Mouse (Mus musculus) T-helper 17 cell (primary cell): Measurements from ENCODE around the gene Nr1h4.
"Not testable (repeated sequence)": the region's sequence is repeated elsewhere in the genome, so short reads cannot be mapped to it uniquely, and the experiment has no call there.

Experiments used
- in situ Hi-C, 2 experiments: fragments of 300-600 bp; cut with MboI, MseI; formaldehyde crosslinking; loops; 1 replicate in 1 of 2; 2 replicates in 1 of 2; pipeline ENCODE4 v1.15.1; 2025; ENCODE audit warnings: high pct_unique_total_duplicates in 2 of 2

Nr1h4 gene

DNA sequence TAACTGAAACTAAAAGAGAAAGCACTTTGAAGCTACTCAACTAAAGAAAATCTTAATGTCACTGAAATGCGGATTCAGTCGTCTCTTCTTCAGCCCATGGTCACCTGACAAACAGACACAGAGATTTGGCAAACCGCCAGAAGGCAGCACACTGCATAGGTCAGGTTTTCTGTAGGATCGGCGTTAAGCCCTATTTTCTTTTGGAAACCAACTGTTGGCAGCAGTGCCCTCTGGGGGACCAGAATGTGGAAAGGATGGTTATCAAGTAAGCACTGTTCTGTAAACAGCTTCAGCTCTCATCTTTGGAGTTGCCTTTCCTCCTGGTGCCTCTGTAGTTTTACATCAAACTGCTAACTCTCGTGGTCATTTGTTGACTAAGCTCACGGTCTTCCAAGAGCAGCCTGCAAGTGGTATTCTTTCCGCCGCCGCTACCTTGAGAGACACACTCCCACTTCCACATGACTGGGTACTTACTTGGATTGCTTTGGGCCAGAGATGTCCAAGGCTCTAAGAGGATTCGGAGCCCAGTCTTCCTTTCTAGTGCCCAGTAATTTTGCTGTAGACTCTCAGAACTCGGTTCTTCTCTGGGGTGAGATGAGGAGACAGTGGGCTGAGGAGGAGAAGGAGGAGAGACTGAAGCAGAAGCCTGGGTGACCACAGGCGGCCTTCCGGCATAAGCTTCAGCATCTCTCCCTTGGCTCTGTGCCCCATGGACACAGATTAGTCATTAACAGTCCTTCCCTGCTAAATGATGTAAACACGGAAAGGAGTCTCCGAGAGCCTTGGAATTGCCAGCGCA lies at the start of gene Nr1h4:
Gene Nr1h4 (minus strand): TSS at position 657 of the 799 bp plus-strand sequence.
- in situ Hi-C loops: no loop called here

- in situ Hi-C loops: no loop called here
Observed at GRCm38 (mm10) chr10:89578801-89579200, 45.4 kb upstream of the Nr1h4 start.

DNA sequence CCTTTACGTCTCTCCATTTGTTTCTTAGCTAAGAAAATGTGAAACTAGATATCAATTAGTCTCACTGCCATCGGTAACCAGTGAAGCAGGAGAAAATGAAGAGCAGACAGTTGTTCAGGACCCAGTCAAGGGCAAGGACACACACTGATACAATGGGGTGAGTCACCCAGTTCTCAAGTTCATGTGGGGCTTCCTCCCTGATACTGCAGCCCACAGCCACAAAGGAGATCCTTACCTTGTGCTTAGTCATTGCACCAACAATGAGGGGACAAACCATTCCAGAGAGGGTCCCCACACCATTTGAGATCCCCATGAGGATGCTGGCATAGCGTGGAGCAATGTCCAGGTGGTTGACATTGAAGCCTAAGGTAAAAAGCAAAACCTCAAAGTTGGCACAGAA lies 44.3 kb upstream of the Nr1h4 start:
- in situ Hi-C loops: no loop called here

DNA sequence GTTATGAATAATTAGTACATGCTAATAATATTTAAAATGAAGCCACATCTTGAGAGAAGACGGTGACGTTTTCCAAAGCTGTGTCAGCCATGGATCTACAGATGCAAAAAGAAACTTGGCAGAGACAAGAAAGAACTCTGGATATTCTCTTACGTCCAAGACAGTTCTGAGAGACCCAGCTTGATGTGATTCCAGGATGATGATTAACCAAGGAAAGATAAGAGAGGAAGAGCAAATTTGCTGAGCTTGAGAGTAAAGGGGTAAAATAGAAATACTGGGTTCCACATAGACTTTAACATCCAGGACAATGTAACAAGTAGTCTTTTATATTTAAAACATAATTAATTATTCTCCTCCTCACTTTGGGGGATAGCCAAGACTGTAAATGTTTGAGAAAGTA lies 40.0 kb upstream of the Nr1h4 start:
- in situ Hi-C loops: no loop called here

DNA sequence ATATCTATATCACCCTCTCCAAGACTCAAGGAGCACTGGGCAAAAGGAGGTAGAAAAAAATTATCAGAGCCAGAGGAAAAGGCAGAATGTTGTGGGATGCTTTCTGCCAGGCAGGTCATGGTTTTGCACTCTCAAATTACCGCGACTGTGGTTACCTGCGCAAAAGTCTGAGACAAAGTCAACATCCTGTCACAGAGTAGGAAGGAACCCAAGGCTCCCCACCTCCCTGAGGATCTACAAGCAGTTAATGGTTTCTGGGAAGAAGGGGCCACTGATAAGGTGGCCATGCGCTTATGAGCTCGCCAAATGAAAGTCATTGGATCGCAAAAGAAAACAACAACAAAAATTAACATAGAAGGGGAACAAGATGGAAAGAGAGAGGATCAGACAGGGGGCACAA lies 39.6 kb upstream of the Nr1h4 start:
- in situ Hi-C loops: no loop called here

- in situ Hi-C loops: no loop called here
Observed at GRCm38 (mm10) chr10:89567391-89567790, 34.0 kb upstream of the Nr1h4 start.

- in situ Hi-C loops: no loop called here
Observed at GRCm38 (mm10) chr10:89565301-89566022, 32.1 kb upstream of the Nr1h4 start.

GRCm38 (mm10) chr10:89562113-89562512 lies 28.7 kb upstream of the Nr1h4 start:
- in situ Hi-C loops: no loop called here

GRCm38 (mm10) chr10:89559351-89559750 lies 26.0 kb upstream of the Nr1h4 start:
- in situ Hi-C loops: no loop called here

DNA sequence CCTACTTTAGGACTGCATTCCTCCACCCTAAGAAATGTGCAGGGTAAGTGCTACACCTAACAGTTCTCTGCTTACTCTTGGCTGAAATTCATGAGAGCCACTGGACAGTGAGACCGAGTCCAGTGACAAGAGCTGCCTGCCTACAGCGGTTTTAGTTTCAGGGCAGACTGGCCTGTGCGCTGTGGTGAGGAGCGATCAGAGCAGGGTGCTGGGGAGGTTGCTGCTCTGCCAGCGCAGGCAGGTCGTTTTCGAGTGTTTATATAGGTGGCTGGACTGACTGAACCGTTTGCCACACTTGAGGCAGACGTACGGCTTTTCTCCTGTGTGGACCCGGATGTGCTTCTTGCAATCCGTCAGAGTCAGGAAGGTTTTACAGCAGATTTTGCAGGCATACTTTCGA lies 21.5 kb upstream of the Nr1h4 start:
- in situ Hi-C loops: not testable (repeated sequence)

DNA sequence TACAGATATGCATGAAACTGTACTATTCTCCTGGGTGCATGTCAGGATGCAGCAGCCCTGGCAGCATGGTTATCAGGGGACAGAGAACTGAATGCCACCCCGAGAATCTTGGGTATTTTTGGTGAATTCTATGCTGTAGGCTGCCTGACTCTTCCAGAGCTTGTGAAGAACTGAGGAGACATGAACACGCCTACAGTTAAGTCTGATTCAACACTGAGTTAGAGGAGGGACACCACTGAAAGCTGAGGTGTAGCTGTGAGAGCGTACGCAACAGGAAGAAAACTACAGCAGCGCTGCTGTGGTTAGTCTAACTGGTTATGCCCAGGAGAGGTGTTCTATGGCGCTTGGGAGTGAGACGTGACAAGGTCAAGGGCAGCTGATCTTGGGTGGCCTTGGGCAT lies 20.5 kb upstream of the Nr1h4 start:
- in situ Hi-C loops: not testable (repeated sequence)

DNA sequence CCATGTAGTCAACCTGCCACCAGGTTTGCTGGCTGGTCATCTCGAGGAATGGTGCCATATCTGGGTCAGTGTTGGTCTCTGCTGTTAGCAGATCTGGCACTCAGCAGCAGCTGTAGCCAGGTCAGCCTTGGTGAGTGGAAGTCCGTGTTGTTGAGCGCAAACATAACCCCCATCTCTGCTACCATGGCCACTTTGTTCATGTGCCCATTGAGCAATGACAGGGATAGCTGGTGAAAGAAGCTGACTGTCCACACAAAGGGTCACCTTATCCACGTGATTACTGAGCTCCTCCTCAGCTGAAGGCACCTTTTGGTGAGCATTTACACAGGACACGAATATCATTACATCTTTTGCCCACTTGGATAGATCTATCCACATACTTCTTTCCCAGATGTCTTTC lies 19.6 kb upstream of the Nr1h4 start:
- in situ Hi-C loops: no loop called here

- in situ Hi-C loops: no loop called here
Observed at GRCm38 (mm10) chr10:89551657-89552056, 18.3 kb upstream of the Nr1h4 start.

DNA sequence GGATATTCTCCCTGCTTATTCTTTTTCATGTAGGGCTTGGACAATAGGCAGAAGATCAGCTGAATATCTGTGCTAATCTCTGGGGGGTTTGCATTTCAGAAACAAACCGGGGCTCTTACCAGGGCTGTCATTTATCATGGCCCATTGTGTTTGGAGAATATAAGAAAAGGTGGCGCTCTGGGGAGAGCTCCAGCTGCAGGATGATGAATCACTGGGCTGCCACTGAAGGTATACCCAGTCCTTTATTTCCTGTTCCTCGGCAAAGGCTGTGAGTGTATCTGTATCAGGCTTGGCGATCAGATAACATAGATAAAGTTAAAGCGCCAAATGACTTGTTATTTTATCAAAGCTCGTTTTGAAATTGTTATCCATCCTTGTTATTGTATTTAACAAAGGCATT lies 14.6 kb upstream of the Nr1h4 start:
- in situ Hi-C loops: loop anchor here in 1 of 2 experiments (10.0 kb wide), 1 partner anchor 1057 kb away; no protein-coding TSS in a partner anchor

DNA sequence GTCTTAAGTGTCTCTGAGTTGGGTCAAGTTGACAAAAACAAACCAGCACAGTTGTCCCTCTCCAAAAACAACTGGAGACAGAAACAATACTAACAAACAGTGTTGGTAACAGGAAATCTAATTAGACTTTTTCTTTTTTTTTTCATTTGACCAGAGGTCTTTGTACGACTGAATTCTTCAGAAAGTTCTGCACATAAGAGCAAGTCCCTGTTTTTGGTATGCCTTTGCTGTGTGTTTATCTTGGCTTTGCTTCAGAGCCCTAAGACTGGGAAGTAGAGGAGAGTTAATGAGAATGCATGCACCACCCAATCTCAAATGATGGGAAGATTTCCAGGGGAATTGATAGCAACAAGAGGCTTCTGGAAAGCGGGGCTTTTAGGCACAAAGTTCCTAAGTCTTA lies 13.6 kb upstream of the Nr1h4 start:
- in situ Hi-C loops: loop anchor here in 1 of 2 experiments (10.0 kb wide), 1 partner anchor 1058 kb away; no protein-coding TSS in a partner anchor

DNA sequence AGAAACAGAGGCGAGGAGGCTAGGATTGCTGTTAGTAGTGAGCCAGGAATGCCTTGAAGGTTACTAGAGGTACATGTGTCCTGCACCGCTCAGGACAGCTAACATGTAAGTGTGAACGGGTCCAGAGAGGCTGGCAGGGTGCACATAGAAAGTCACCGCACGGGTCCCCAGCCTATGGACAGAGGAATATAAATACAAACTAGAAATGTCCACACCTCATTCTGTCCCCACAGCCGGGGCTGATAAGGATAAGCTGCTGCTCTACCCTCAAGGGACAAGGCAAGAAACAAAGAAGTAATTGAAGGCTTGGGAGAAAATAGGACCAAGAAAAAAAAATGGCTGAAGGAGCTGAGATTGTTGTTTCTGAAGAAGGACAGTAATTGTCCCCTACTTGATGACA lies 10.5 kb upstream of the Nr1h4 start:
- in situ Hi-C loops: loop anchor here in 1 of 2 experiments (10.0 kb wide), 1 partner anchor 1061 kb away; no protein-coding TSS in a partner anchor

- in situ Hi-C loops: loop anchor here in 1 of 2 experiments (10.0 kb wide), 1 partner anchor 1062 kb away; no protein-coding TSS in a partner anchor
Observed at GRCm38 (mm10) chr10:89542321-89542720, 8.9 kb upstream of the Nr1h4 start.

DNA sequence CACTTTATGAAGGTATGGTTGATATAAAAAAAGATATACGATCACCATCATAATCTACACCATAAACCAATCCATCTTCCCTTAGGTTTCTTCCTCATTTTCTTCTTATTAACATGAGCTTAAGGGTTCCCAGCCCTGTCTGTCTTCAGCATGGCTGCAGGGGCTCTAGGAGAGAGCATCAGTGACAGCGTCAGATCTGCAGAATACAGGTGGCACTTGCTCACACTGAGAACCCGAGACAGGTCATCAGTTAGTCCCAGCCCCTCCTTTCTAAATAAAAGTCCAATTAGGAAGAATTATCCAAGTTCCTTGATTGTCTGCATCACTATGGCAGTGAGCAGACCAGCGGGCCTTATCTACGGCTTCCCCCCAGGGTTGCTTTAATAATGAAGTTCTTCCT lies 934 bp downstream of the Nr1h4 start:
- in situ Hi-C loops: no loop called here

DNA sequence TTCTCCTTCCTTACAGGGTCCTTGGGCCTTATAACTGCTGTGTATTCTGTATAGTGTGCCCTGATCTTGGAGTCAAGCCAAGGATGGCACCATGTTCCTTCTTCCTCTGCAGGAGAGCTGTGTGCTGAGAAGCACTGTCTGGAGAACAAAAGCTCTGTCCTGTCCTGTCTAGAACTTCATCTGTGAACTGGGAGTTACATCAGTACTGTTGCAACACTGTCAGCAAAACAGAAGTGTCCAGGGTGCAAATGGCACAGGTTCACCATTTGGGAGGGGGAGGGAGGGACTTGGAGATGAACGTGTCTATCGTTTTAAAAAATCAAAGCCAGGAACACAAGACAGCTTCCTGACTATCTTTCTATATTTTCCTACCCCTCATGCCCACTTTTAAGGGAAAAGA lies 1.4 kb downstream of the Nr1h4 start:
- in situ Hi-C loops: no loop called here

GRCm38 (mm10) chr10:89531194-89531634 lies 2.2 kb downstream of the Nr1h4 start:
- in situ Hi-C loops: no loop called here

DNA sequence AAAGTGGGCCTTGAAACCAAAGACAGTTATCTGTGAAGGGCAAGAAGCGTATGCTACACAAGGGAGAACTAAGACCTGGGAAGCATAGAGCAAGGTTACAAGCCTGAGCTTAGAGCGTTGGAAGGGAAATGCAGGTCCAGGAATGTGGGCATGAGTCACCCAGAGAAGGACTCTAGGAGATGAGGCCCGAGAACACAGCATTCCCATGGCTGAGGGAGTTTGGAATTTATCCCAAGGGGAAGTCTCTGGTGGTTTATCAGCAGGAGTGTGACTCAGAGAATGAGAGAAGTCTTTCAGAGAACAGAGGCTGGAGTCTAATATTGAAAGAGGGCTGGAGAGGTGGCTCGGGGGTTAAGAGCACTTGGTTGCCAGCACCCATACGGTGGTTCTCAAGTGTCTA lies 6.3 kb downstream of the Nr1h4 start:
- in situ Hi-C loops: no loop called here

DNA sequence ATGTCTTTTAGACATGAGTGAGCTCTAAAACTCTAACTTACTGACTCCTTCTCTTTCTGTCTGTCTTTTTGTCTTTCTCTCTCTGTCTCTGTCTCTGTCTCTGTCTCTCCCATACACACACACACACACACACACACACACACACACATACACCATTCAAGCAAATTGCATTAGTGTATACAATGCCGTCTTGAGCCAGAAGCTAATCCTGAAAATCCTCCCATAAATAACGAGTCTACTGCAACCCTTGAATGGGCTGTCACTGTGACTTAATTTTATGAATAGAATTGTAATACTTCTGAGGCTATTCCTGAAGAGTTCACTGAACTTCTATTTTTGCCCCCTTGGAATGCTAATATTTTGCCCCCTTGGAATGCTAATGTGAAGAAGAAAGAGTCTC lies 7.6 kb downstream of the Nr1h4 start:
- in situ Hi-C loops: no loop called here

DNA sequence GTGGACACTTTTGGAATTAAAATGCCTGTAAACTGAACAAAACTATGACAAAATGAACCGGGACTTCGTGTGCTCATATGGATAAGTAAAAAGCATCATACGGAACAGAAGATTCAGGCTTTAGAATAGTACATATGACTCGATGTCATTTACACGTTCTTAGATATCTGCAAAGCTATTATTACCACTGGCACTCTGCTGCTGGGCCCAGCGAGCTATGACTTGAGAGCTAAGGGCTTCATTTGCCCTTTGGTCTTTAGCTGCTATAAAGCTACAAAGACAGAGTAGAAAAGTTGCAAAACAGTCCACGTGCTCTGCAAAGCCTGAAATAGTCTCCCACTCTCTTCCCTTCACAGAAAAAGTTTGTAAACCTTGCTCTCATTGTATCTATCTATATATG lies 10.9 kb downstream of the Nr1h4 start:
- in situ Hi-C loops: no loop called here
